In the genomic region with DNA sequence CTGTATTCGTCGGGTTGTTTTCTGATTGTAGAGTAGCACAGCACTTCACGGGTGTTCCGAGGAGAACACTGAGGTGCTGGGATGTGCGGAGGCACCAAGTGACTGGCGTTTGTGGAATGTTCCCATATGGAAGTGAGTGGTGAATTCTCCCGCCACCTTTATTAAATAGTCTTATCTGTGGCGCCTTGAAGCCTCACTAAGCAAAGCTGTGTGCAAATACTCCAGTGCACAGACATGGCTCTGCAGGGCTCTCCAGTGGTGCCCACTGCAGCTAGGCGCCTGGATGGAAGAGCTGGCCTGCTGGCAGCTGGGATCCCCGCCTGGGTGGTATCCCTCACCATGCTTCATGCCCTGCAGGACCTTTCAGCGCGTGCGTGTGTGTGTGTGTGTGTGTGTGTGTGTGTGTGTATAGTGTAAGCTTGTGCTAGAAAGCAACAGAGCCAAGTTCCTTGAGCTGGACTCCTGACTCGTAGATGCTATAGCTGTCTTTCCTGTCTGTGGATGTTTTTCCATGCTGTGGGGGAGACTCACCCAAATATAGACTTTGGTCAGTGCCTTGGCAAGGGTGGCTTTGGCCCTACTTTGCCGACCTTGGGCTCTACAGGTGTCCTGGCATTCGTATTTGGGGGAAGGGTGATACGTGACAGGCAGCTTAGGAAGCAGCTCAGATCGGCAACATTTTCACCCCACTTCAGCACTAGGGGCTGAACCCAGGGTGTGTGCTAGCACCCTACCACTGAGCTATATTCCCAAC, we compare ENCODE assay signal across 16 mouse cellular contexts. TPM values are rescaled to one million over a fixed set of nuclear protein-coding genes. Genes with fewer than 3 reads are reported as not detected.
DNase-seq lines count a peak whose midpoint lies in the region; ATAC-seq and TF ChIP-seq lines count a peak whose summit lies in the region.
"Had no signal": no experiment of that assay in that cellular context is flagged by ENCODE, and none has a peak within 500 bp of the region (broad histone marks: within the 10 kb centered on the region; RNA-seq: fewer than 3 reads in every experiment).

No protein-coding gene starts in this region.

- peak; percentile 55 for DNase-seq in gastrocnemius, postnatal 25 days
- no peak for DNase-seq in gastrocnemius, postnatal 14 days
- DNase-seq in retina, postnatal 1 day: peak; percentile 29
- no peak for DNase-seq in retina, embryonic 14.5 days (ENCODE audit: low spot score)
- peak; percentile 56 for DNase-seq in lung, embryonic 14.5 days
- no peak for DNase-seq in spleen, postnatal 14 days (ENCODE audit: low spot score in 2 of 2)
- no peak for DNase-seq in thymus, adult 18-20 months
- DNase-seq: cerebellum, adult 9-11 months; layer of hippocampus, postnatal 36 days had no signal

- H3K36me3 ChIP-seq in lung, embryonic 14.5 days (ENCODE audit: insufficient read depth): peaks cover 19% of the 10 kb centered on the region
- H3K36me3 ChIP-seq in forebrain, embryonic 13.5 days (ENCODE audit: poor library complexity, severe bottlenecking): peaks cover 24% of the 10 kb centered on the region

- H3K4me3 ChIP-seq in lung, embryonic 14.5 days (ENCODE audit: low read depth, low read length): no peak overlapping the region
- H3K4me3 ChIP-seq in forebrain, embryonic 13.5 days: no peak overlapping the region

- H3K27ac ChIP-seq in lung, embryonic 14.5 days (ENCODE audit: low read depth): 0 out of 2 replicates have a peak overlapping the region, but pooled peaks have one; percentile 42
- H3K27ac ChIP-seq in forebrain, embryonic 13.5 days: no peak overlapping the region

- 33% methylated on average over 18 of the region's 18 CpGs for WGBS in lung, embryonic 14.5 days
- WGBS in forebrain, embryonic 13.5 days: 84% methylated on average over 18 of the region's 18 CpGs

- intact Hi-C loops in gastrocnemius, postnatal 14 days (cut with DNase I; ENCODE audit: low total_unique reads): no loop called here

- peak overlapping the region; percentile 18 for H3K4me2 ChIP-seq in lung, embryonic 14.5 days
- H3K4me2 ChIP-seq in forebrain, embryonic 13.5 days: no peak overlapping the region

- ATAC-seq in lung, embryonic 14.5 days (ENCODE audit: insufficient read depth): peak; percentile 77; the same call in 1 of the 2 replicates
- ATAC-seq in forebrain, embryonic 13.5 days: no peak
- ATAC-seq: inflammation-experienced regulatory T-cells, adult 6 months; midbrain, embryonic 16.5 days had no signal

- no peaks in the 10 kb centered on the region for H3K27me3 ChIP-seq in lung, embryonic 14.5 days (ENCODE audit: insufficient read depth, low read length)
- H3K27me3 ChIP-seq in forebrain, embryonic 13.5 days: no peaks in the 10 kb centered on the region

- no peak overlapping the region for H3K9ac ChIP-seq in lung, embryonic 14.5 days
- no peak overlapping the region for H3K9ac ChIP-seq in forebrain, embryonic 13.5 days

- no peak for TF ChIP-seq CTCF in lung, embryonic 14.5 days (IDR thresholded peaks at IDR 0.05; ENCODE audit: low read depth)

- H3K9me3 ChIP-seq in lung, embryonic 14.5 days (ENCODE audit: low read depth, low read length): no peaks in the 10 kb centered on the region
- no peaks in the 10 kb centered on the region for H3K9me3 ChIP-seq in forebrain, embryonic 13.5 days (replicated peaks)

- H3K4me1 ChIP-seq in lung, embryonic 14.5 days (ENCODE audit: insufficient read depth): peaks cover 14% of the 10 kb centered on the region; the same call in 1 of the 2 replicates
- H3K4me1 ChIP-seq in forebrain, embryonic 13.5 days: no peaks in the 10 kb centered on the region

RNA-seq across cellular contexts. Expression of a gene that starts 7.3 kb away (rescaled TPM):
- total RNA-seq in gastrocnemius, postnatal 25 days (2021): 10 to 100 TPM; 59.9 to 60.3 TPM
- total RNA-seq in gastrocnemius, postnatal 14 days (2021): 10 to 100 TPM; 52.9 to 57.0 TPM
- 29.7 and 31.3 TPM in 2 replicates for polyA plus RNA-seq in lung, embryonic 14.5 days (2014; fragmentation: Nextera tagmentation; extraction: Ambion mirVana)
- polyA plus RNA-seq in forebrain, embryonic 13.5 days (2015; fragmentation: Nextera tagmentation; extraction: Ambion mirVana): 91.1 and 92.9 TPM in 2 replicates

RNA-seq across cellular contexts. Expression of a gene that starts 7.9 kb away (rescaled TPM):
- 10 to 100 TPM; 93.5 to 96.0 TPM for total RNA-seq in gastrocnemius, postnatal 25 days (2021)
- total RNA-seq in gastrocnemius, postnatal 14 days (2021): 10 to 100 TPM; 83.3 to 86.3 TPM
- 162 and 168 TPM in 2 replicates for polyA plus RNA-seq in lung, embryonic 14.5 days (2014; fragmentation: Nextera tagmentation; extraction: Ambion mirVana)
- 116 and 125 TPM in 2 replicates for polyA plus RNA-seq in forebrain, embryonic 13.5 days (2015; fragmentation: Nextera tagmentation; extraction: Ambion mirVana)

RNA-seq across cellular contexts. Expression of a gene that starts 34.9 kb away (rescaled TPM):
- total RNA-seq in gastrocnemius, postnatal 25 days (2021): under 1 TPM; 0.13 to 0.59 TPM
- total RNA-seq in gastrocnemius, postnatal 14 days (2021): under 1 TPM; 0.10 to 0.13 TPM
- polyA plus RNA-seq in lung, embryonic 14.5 days (2014; fragmentation: Nextera tagmentation; extraction: Ambion mirVana): 0.07 TPM in 1 of 2 replicates, not detected in the other
- polyA plus RNA-seq in forebrain, embryonic 13.5 days (2015; fragmentation: Nextera tagmentation; extraction: Ambion mirVana): 0.30 and 0.72 TPM in 2 replicates
- total RNA-seq: adrenal gland, postnatal 36 days had no signal
- polyA plus RNA-seq: inflammation-experienced regulatory T-cells, adult 6 months; spleen, adult 2 months had no signal

RNA-seq across cellular contexts. Expression of a gene that starts 39.7 kb away (rescaled TPM):
- not detected for total RNA-seq in gastrocnemius, postnatal 25 days (2021)
- total RNA-seq in gastrocnemius, postnatal 14 days (2021): not detected
- not detected in 2 replicates for polyA plus RNA-seq in lung, embryonic 14.5 days (2014; fragmentation: Nextera tagmentation; extraction: Ambion mirVana)
- polyA plus RNA-seq in forebrain, embryonic 13.5 days (2015; fragmentation: Nextera tagmentation; extraction: Ambion mirVana): 0.48 TPM in 1 of 2 replicates, not detected in the other
- total RNA-seq: adrenal gland, postnatal 36 days; layer of hippocampus, postnatal 36 days; neutrophil, adult 5-6 weeks had no signal
- polyA plus RNA-seq: C2C12; inflammation-experienced regulatory T-cells, adult 6 months; midbrain, embryonic 16.5 days; spleen, adult 2 months had no signal

Comparison
In these comparisons a context has a peak if more than half of its experiments do, and no peak if none do; other contexts are left out.
1. DNase-seq: peak in gastrocnemius, postnatal 25 days (single experiment), retina, postnatal 1 day (single experiment) and lung, embryonic 14.5 days (single experiment); none in gastrocnemius, postnatal 14 days (single experiment), retina, embryonic 14.5 days (single experiment), spleen, postnatal 14 days (0 of 2) and thymus, adult 18-20 months (0 of 2).